Mouse (Mus musculus) liver, adult 2 months (tissue): ENCODE measurements around the gene Gm11397. TPM values are rescaled to one million over a fixed set of nuclear protein-coding genes. Genes with fewer than 3 reads are reported as not detected.
"Not testable (repeated sequence)": the region's sequence is repeated elsewhere in the genome, so short reads cannot be mapped to it uniquely, and the experiment has no call there.

Experiments
- DNase-seq: peaks from one replicate; pipeline ENCODE4 v3.0.0-alpha.2; 2011; ENCODE audit warnings: low read depth, low spot score; ENCODE audit errors: extremely low read depth
- H3K27ac ChIP-seq: fragments of 200-500 bp; replicated peaks from 2 replicates; pipeline ENCODE4 v1.5.1; 2012; ENCODE audit warnings: low read depth, mild to moderate bottlenecking, control low read depth, inconsistent platforms, low read length; ENCODE audit not compliant: insufficient read depth
- H3K27me3 ChIP-seq: fragments of 200-500 bp; 2 replicates; pipeline ENCODE4 v1.6.1; 2012; ENCODE audit warnings: mild to moderate bottlenecking, moderate library complexity, low read length, inconsistent platforms; ENCODE audit not compliant: control insufficient read depth, insufficient read depth
- H3K36me3 ChIP-seq: fragments of 200-500 bp; 2 replicates; pipeline ENCODE4 v1.6.1; 2012; ENCODE audit warnings: low read length, inconsistent platforms; ENCODE audit not compliant: control insufficient read depth, insufficient read depth
- H3K4me1 ChIP-seq: fragments of 200-500 bp; 2 replicates; pipeline ENCODE4 v1.6.1; 2011; ENCODE audit warnings: low read length; ENCODE audit not compliant: control insufficient read depth, insufficient read depth
- H3K4me3 ChIP-seq: fragments of 200-500 bp; 2 replicates; pipeline ENCODE4 v1.5.1; 2011; ENCODE audit warnings: low read depth, mild to moderate bottlenecking, control low read depth, low read length, moderate library complexity; ENCODE audit not compliant: insufficient read depth
- H3K79me2 ChIP-seq: fragments of 200-500 bp; 2 replicates; pipeline ENCODE4 v1.6.1; 2012; ENCODE audit warnings: inconsistent platforms, mild to moderate bottlenecking, low read length, moderate library complexity; ENCODE audit not compliant: control insufficient read depth, insufficient read depth
- H3K9ac ChIP-seq: fragments of 200-500 bp; 2 replicates; pipeline ENCODE4 v1.6.1; 2012; ENCODE audit warnings: low read depth, mild to moderate bottlenecking, control low read depth, inconsistent platforms, low read length
- WGBS: fragments of 180-500 bp; shearing (Covaris S2); methylation state at CpG from one replicate; pipeline ENCODE4 v1.1.7; 2018; 5-methylcytosine and 5-hydroxymethylcytosine counted together
- polyA plus RNA-seq: library from polyadenylated mRNA; depleted of rRNA; stranded (reverse); fragments of >200 nt; gene quantifications from 2 replicates; pipeline ENCODE4 v1.2.3, GENCODE M21; 2012; rRNA removed
- total RNA-seq: library from RNA; depleted of rRNA; stranded (reverse); fragments of >200 nt; gene quantifications from 2 replicates; pipeline ENCODE4 v1.2.3, GENCODE M21; 2014; rRNA removed

Gm11397 gene
- total RNA-seq (not detected in 2 replicates), polyA plus RNA-seq (not detected in 2 replicates)

DNA sequence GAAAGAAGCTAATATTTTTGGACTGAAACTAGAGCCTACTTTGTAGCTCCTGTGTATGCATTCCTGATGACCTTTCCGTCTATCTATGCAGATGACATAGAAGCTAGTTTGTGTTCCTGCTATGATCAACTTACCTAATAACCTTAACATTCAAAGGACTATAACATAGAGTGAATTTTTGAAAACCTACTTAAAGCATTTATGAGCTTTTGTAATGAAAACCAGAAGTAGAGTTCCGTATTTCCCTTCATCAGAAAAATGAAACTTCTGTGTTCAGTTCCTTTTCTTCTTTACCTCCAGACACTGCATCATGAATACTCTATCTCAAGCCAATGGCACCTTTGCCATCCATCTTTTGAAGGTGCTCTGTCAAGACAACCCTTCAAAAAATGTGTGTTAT lies at the start of gene Gm11397:
Gene Gm11397, plus strand, starts transcription at position 301 of the 400 bp plus-strand sequence.
- H3K4me1 ChIP-seq, DNase-seq, H3K9ac ChIP-seq, H3K27me3 ChIP-seq, H3K79me2 ChIP-seq, H3K27ac ChIP-seq, H3K4me3 ChIP-seq, H3K36me3 ChIP-seq: not testable (repeated sequence)
- 68% methylated on average over 2 of the region's 2 CpGs for WGBS

DNA sequence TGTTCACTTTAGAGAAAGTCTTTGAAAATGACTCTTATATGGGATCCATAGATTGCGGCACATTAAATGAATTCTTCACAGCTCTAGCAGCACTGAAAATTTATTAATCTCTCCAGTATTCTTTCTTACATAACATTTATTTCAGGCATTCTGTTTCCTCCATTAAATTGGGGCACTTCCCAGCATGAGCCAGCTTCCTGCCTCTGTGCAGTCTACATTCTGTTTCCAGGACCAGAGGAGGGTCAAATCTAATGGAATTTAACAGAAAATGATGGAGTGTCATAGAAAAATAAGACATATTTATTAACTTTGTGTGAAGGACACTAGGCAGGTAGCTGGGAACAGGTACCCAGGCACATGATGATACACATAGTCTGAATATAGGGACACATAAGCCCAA lies 38.9 kb upstream of the Gm11397 start:
- not testable (repeated sequence) for H3K9ac ChIP-seq, H3K36me3 ChIP-seq, H3K27ac ChIP-seq, DNase-seq, H3K4me1 ChIP-seq, H3K79me2 ChIP-seq, H3K27me3 ChIP-seq, H3K4me3 ChIP-seq
- 100% methylated on average over 1 of the region's 1 CpGs for WGBS

GRCm38 (mm10) chr13:33432714-33433113 lies 37.2 kb downstream of the Gm11397 start:
- H3K4me1 ChIP-seq, H3K27ac ChIP-seq, DNase-seq, H3K79me2 ChIP-seq, H3K4me3 ChIP-seq, H3K36me3 ChIP-seq, H3K27me3 ChIP-seq, H3K9ac ChIP-seq: not testable (repeated sequence)

Other genes with a start within 250 kb of the Gm11397 start
- gene Serpinb9c, start 236.0 kb upstream of the Gm11397 start, total RNA-seq = not detected in 2 replicates
- not detected in 2 replicates for gene Serpinb9c, start 236.0 kb upstream of the Gm11397 start, polyA plus RNA-seq
- not detected in 2 replicates for gene Serpinb9d, start 202.8 kb upstream of the Gm11397 start, total RNA-seq
- not detected in 2 replicates for gene Serpinb9d, start 202.8 kb upstream of the Gm11397 start, polyA plus RNA-seq
- gene Serpinb9e, start 146.1 kb upstream of the Gm11397 start, total RNA-seq = not detected in 2 replicates
- not detected in 2 replicates for gene Serpinb9e, start 146.1 kb upstream of the Gm11397 start, polyA plus RNA-seq
- not detected in 2 replicates for gene Serpinb9f, start 71.7 kb upstream of the Gm11397 start, total RNA-seq
- not detected in 2 replicates for gene Serpinb9f, start 71.7 kb upstream of the Gm11397 start, polyA plus RNA-seq
- gene Serpinb9g, start 89.0 kb downstream of the Gm11397 start, total RNA-seq = not detected in 2 replicates
- gene Serpinb9g, start 89.0 kb downstream of the Gm11397 start, polyA plus RNA-seq = not detected in 2 replicates